Mouse (Mus musculus) hematopoietic stem cell, adult 5-6 weeks (primary cell): ENCODE measurements at regions not wholly inside any gene's neighbourhood (a gene's known extent, or its start where the extent isn't known, plus 50 kb on each side); places are given as distances from the start of the nearest gene placed in this dataset.

Experiments used
- ATAC-seq, 2 experiments: fragments of 125-278 bp in 1 of 2; replicated peaks in 1 of 2; 2 replicates each; pipeline ENCODE4 v1.8.0; 2016 to 2017; ENCODE audit warnings: inconsistent platforms in 2 of 2, mild to moderate bottlenecking in 2 of 2, moderate number of reproducible peaks in 2 of 2, low read depth in 1 of 2, moderate TSS enrichment in 1 of 2; ENCODE audit not compliant: low FRiP score in 2 of 2, poor library complexity in 2 of 2, severe bottlenecking in 2 of 2, insufficient read depth in 1 of 2, low TSS enrichment in 1 of 2

GRCm38 (mm10) chr6:127362166-127362565 is 84.5 kb upstream of the Parp11 start:
- no peak for ATAC-seq

GRCm38 (mm10) chr6:127362966-127363752 is 83.5 kb upstream of the Parp11 start:
- ATAC-seq, result no peak

- ATAC-seq, result no peak
Measured at GRCm38 (mm10) chr6:127363871-127364590, 82.6 kb upstream of the Parp11 start.

- no peak for ATAC-seq
Measured at GRCm38 (mm10) chr6:127364591-127365187, 82.0 kb upstream of the Parp11 start.

GRCm38 (mm10) chr6:127365246-127365645 is 81.4 kb upstream of the Parp11 start:
- ATAC-seq, result no peak

GRCm38 (mm10) chr6:127365651-127366050 is 81.0 kb upstream of the Parp11 start:
- no peak for ATAC-seq

- no peak for ATAC-seq
Measured at GRCm38 (mm10) chr6:127373052-127373451, 73.6 kb upstream of the Parp11 start.

- ATAC-seq, result no peak
Measured at GRCm38 (mm10) chr6:127373797-127374463, 72.7 kb upstream of the Parp11 start.

GRCm38 (mm10) chr6:127374464-127375143 is 72.0 kb upstream of the Parp11 start:
- 0 out of 4 replicates have a peak, but pooled peaks of 1 of the 2 experiments have one; percentile 30 for ATAC-seq

GRCm38 (mm10) chr6:127375144-127375529 is 71.5 kb upstream of the Parp11 start:
- no peak for ATAC-seq

GRCm38 (mm10) chr6:127375711-127376199 is 70.9 kb upstream of the Parp11 start:
- peak in 1 of 2 experiments; percentile 5; a peak in 1 of 4 replicates for ATAC-seq

GRCm38 (mm10) chr6:127378701-127379100 is 67.9 kb upstream of the Parp11 start:
- no peak for ATAC-seq

- peak; percentile 50 to 65 for ATAC-seq
Measured at GRCm38 (mm10) chr6:127379511-127379910, 67.1 kb upstream of the Parp11 start.

GRCm38 (mm10) chr6:127381148-127381888 is 65.3 kb upstream of the Parp11 start:
- ATAC-seq, result no peak

GRCm38 (mm10) chr6:127391258-127392011 is 55.2 kb upstream of the Parp11 start:
- no peak for ATAC-seq
